Mouse (Mus musculus) liver, adult 2 months (tissue): ENCODE measurements around the gene Gm49322. TPM values are rescaled to one million over a fixed set of nuclear protein-coding genes. Genes with fewer than 3 reads are reported as not detected.

ENCODE experiments used
- DNase-seq: peaks from one replicate; pipeline ENCODE4 v3.0.0-alpha.2; 2011; ENCODE audit warnings: low read depth, low spot score; ENCODE audit errors: extremely low read depth
- H3K27ac ChIP-seq: fragments of 200-500 bp; replicated peaks from 2 replicates; pipeline ENCODE4 v1.5.1; 2012; ENCODE audit warnings: low read depth, mild to moderate bottlenecking, control low read depth, inconsistent platforms, low read length; ENCODE audit not compliant: insufficient read depth
- H3K27me3 ChIP-seq: fragments of 200-500 bp; 2 replicates; pipeline ENCODE4 v1.6.1; 2012; ENCODE audit warnings: mild to moderate bottlenecking, moderate library complexity, low read length, inconsistent platforms; ENCODE audit not compliant: control insufficient read depth, insufficient read depth
- H3K36me3 ChIP-seq: fragments of 200-500 bp; 2 replicates; pipeline ENCODE4 v1.6.1; 2012; ENCODE audit warnings: low read length, inconsistent platforms; ENCODE audit not compliant: control insufficient read depth, insufficient read depth
- H3K4me1 ChIP-seq: fragments of 200-500 bp; 2 replicates; pipeline ENCODE4 v1.6.1; 2011; ENCODE audit warnings: low read length; ENCODE audit not compliant: control insufficient read depth, insufficient read depth
- H3K4me3 ChIP-seq: fragments of 200-500 bp; 2 replicates; pipeline ENCODE4 v1.5.1; 2011; ENCODE audit warnings: low read depth, mild to moderate bottlenecking, control low read depth, low read length, moderate library complexity; ENCODE audit not compliant: insufficient read depth
- H3K79me2 ChIP-seq: fragments of 200-500 bp; 2 replicates; pipeline ENCODE4 v1.6.1; 2012; ENCODE audit warnings: inconsistent platforms, mild to moderate bottlenecking, low read length, moderate library complexity; ENCODE audit not compliant: control insufficient read depth, insufficient read depth
- H3K9ac ChIP-seq: fragments of 200-500 bp; 2 replicates; pipeline ENCODE4 v1.6.1; 2012; ENCODE audit warnings: low read depth, mild to moderate bottlenecking, control low read depth, inconsistent platforms, low read length
- CTCF ChIP-seq: fragments of 200-500 bp; IDR thresholded peaks from 2 replicates; pipeline ENCODE4 v1.5.1; 2011; ENCODE audit warnings: low read depth, low read length, control low read depth
- POLR2A ChIP-seq: fragments of 200-500 bp; IDR thresholded peaks from 2 replicates; pipeline ENCODE4 v1.6.1; 2011; ENCODE audit warnings: low read length, control low read depth; ENCODE audit not compliant: insufficient read depth; ENCODE audit errors: extremely low read depth
- WGBS: fragments of 180-500 bp; shearing (Covaris S2); methylation state at CpG from one replicate; pipeline ENCODE4 v1.1.7; 2018; 5-methylcytosine and 5-hydroxymethylcytosine counted together
- polyA plus RNA-seq: library from polyadenylated mRNA; depleted of rRNA; stranded (reverse); fragments of >200 nt; gene quantifications from 2 replicates; pipeline ENCODE4 v1.2.3, GENCODE M21; 2012
- total RNA-seq: library from RNA; depleted of rRNA; stranded (reverse); fragments of >200 nt; gene quantifications from 2 replicates; pipeline ENCODE4 v1.2.3, GENCODE M21; 2014

Gene Gm49322
- total and polyA plus RNA-seq, 2 experiments: 0.28 to 0.70 TPM

DNA sequence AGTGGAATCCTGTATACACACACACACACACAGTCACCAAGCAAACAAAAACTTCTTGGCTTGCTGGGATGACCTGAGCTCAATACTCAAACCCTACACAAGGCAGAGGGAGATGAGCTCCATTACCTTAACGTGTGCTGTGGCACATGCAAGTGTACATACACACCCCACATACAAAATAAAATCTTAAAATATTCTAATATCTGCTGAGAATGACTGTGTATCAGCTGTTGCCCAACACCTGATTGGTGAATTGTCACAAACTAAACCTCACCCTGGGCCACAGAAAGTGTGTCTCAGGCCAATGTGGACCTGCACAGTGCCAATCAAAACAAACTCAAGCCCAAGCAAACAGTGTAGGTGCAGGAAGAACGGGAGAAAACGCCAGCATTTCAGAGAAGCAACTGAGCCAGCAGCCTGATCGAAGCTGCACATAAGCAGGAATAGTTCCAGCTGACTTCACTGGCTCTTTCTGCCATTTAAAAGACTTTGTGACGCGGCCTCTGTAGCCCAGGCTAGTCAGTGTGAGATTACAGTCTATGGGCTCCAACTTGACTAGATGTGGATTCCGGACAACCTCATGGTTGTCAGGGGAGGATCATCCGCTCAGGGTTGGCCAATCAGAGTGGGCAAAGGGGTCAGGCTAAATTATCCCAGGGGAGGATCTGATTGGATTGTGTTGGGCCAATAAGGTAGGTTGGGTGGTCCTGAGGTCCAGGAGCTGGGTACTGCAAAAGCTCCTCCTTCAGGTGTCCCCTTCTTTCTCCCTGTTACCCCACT, 13.8 kb downstream of the Gm49322 start:
- 26% methylated on average over 8 of the region's 8 CpGs for WGBS
- no peak for TF ChIP-seq CTCF
- TF ChIP-seq POLR2A: no peak

GRCm38 (mm10) chr10:80620365-80620764, 14.5 kb downstream of the Gm49322 start:
- Histone ChIP-seq H3K4me1 (peaks cover 23% of the 10 kb centered on the region), H3K4me3 (no peak overlapping the region), H3K27ac (peak overlapping the region; percentile 87), H3K36me3 (no peaks in the 10 kb centered on the region), H3K9ac (no peak overlapping the region), H3K27me3 (no peaks in the 10 kb centered on the region), H3K79me2 (peaks cover 27% of the 10 kb centered on the region)
- WGBS: 76% methylated on average over 9 of the region's 9 CpGs
- peak; percentile 24 for DNase-seq
- no peak for TF ChIP-seq POLR2A
- no peak for TF ChIP-seq CTCF

More for the DNA sequence above, 13.8 kb downstream of the Gm49322 start:
- Histone ChIP-seq H3K4me3 (no peak overlapping the region), H3K27me3 (no peaks in the 10 kb centered on the region), H3K27ac (peak overlapping the region; percentile 87), H3K79me2 (peaks cover 20% of the 10 kb centered on the region), H3K4me1 (peaks cover 16% of the 10 kb centered on the region), H3K9ac (no peak overlapping the region), H3K36me3 (no peaks in the 10 kb centered on the region)
- peak; percentile 98 for DNase-seq

DNA sequence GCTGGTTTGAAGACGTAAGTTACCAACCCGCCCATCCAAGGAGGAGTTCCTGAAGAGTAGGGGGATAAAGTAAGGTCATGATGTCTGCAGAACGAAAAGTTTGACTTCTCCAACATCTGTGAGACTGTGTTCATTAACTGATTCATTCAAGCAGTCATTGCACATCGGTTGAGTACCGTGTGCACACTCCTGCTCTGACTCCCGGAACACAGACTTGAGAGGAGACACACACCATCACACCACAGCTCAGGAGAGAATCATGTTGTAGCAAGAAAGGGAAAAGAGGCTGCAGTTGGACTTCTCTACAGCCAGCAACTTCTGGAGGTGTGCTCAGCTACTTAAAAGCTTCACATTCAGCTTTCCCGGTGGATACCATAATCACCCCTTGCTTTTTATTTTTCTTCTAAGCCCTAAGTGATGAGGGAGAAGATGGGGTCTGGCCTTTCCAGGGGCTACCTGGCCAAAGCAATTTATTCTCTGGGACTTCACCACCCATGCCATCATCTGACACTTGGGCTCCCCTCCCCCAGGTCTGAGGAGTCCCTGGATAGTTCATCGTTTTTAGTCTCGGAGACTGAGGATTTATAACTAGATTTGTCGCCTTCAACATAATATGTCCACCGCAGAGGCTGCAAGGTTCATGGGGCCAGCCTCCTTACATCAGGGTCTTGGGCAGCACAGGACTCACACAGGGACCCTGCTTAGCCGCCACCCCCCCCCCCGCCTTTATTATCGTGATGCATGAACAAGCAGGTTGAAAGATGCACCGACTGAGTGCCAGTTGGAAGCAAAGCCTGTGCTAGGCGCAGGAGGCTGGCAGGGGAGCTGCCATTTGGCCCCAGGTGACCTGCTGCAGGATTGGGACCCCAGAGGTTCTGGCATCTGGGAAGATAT, 15.2 kb downstream of the Gm49322 start:
- 65% methylated on average over 16 of the region's 16 CpGs for WGBS
- TF ChIP-seq CTCF: no peak
- TF ChIP-seq POLR2A: no peak
- no peak for DNase-seq
- Histone ChIP-seq H3K27ac (peak overlapping the region; percentile 87), H3K4me3 (peak overlapping the region; percentile 64), H3K4me1 (peaks cover 29% of the 10 kb centered on the region), H3K9ac (peak overlapping the region; percentile 46), H3K27me3 (no peaks in the 10 kb centered on the region), H3K79me2 (peaks cover 34% of the 10 kb centered on the region), H3K36me3 (no peaks in the 10 kb centered on the region)

- 6% methylated on average over 9 of the region's 9 CpGs for WGBS
- DNase-seq: no peak
- Histone ChIP-seq H3K9ac (peak overlapping the region; percentile 46), H3K4me3 (peak overlapping the region; percentile 64), H3K4me1 (peaks cover 30% of the 10 kb centered on the region), H3K36me3 (no peaks in the 10 kb centered on the region), H3K79me2 (peaks cover 38% of the 10 kb centered on the region), H3K27ac (peak overlapping the region; percentile 48), H3K27me3 (no peaks in the 10 kb centered on the region)
- TF ChIP-seq POLR2A: no peak
- TF ChIP-seq CTCF: no peak
These were observed 15.8 kb downstream of the Gm49322 start for GRCm38 (mm10) chr10:80621690-80621939.

GRCm38 (mm10) chr10:80621940-80622660, 16.3 kb downstream of the Gm49322 start:
- DNase-seq: peak; percentile 100
- Histone ChIP-seq H3K36me3 (no peaks in the 10 kb centered on the region), H3K27me3 (no peaks in the 10 kb centered on the region), H3K9ac (peak overlapping the region; percentile 63), H3K4me1 (peaks cover 30% of the 10 kb centered on the region), H3K79me2 (peaks cover 38% of the 10 kb centered on the region), H3K4me3 (peak overlapping the region; percentile 64), H3K27ac (peak overlapping the region; percentile 80)
- WGBS: under 1% methylated on average over 64 of the region's 64 CpGs
- TF ChIP-seq CTCF (no peak), POLR2A (peak; percentile 92)
